Mouse (Mus musculus) C2C12 (cell line): ENCODE results near the gene Klhdc10. TPM values are rescaled to one million over a fixed set of nuclear protein-coding genes. Genes with fewer than 3 reads are reported as not detected.

ENCODE experiments used
- H3K27me3 ChIP-seq: one replicate; pipeline ENCODE4 v1.6.1; 2011; ENCODE audit not compliant: control insufficient read depth, insufficient read depth, insufficient read length
- H3K36me3 ChIP-seq: one replicate; pipeline ENCODE4 v1.6.1; 2011; ENCODE audit not compliant: control insufficient read depth, insufficient read depth
- H3K4me3 ChIP-seq: one replicate; pipeline ENCODE4 v1.5.1; 2011; ENCODE audit warnings: mild to moderate bottlenecking, control low read depth; ENCODE audit not compliant: poor library complexity, insufficient read depth, severe bottlenecking
- H3K79me2 ChIP-seq: one replicate; pipeline ENCODE4 v1.6.1; 2011; ENCODE audit not compliant: control insufficient read depth, insufficient read depth
- H3K79me3 ChIP-seq: one replicate; pipeline ENCODE4 v1.6.1; 2011; ENCODE audit warnings: low read depth, control low read depth
- H3ac ChIP-seq: one replicate; pipeline ENCODE3; 2011; ENCODE audit warnings: low read depth; ENCODE audit not compliant: control insufficient read depth, insufficient read length
- CEBPB ChIP-seq: IDR thresholded peaks from one replicate; pipeline ENCODE4 v1.6.1; 2011; ENCODE audit warnings: low read depth, mild to moderate bottlenecking, control low read depth, moderate library complexity
- CTCF ChIP-seq: IDR thresholded peaks from one replicate; pipeline ENCODE4 v1.5.1; 2011; ENCODE audit not compliant: control insufficient read depth, insufficient read depth, insufficient read length
- FOSL1 ChIP-seq: IDR thresholded peaks from one replicate; pipeline ENCODE4 v1.8.0; 2011; ENCODE audit warnings: mild to moderate bottlenecking, low read length; ENCODE audit not compliant: poor library complexity, insufficient read depth, severe bottlenecking
- MAX ChIP-seq: IDR thresholded peaks from one replicate; pipeline ENCODE4 v1.6.1; 2011; ENCODE audit warnings: mild to moderate bottlenecking, control low read depth
- MYOD1 ChIP-seq: IDR thresholded peaks from one replicate; pipeline ENCODE4 v1.6.1; 2011; ENCODE audit warnings: low read depth; ENCODE audit not compliant: control insufficient read depth, insufficient read length
- MYOG ChIP-seq: IDR thresholded peaks from one replicate; pipeline ENCODE4 v1.6.1; 2011; ENCODE audit not compliant: control insufficient read depth, insufficient read length; ENCODE audit errors: extremely low read depth
- USF1 ChIP-seq: IDR thresholded peaks from one replicate; pipeline ENCODE4 v1.6.1; 2011; ENCODE audit warnings: low read depth, mild to moderate bottlenecking, control low read depth, moderate library complexity
- long read RNA-seq, 2 experiments: library from polyadenylated mRNA; unstranded; transcript quantifications; one replicate each; pipeline ENCODE4 v2.0.0; 2019 to 2020
- polyA plus RNA-seq: library from polyadenylated mRNA; unstranded; fragments of >200 nt; fragmentation: generic; extraction: Trizol; gene quantifications from one replicate; pipeline ENCODE4 v1.2.1, GENCODE M21; 2012; ENCODE audit warnings: missing spikeins

The Klhdc10 gene
- 33.9 TPM for polyA plus RNA-seq
- long read RNA-seq, experiment 1, partial matches to known transcripts = 1 of 7 reads
- long read RNA-seq, experiment 1, other reads (novel, unspliced or antisense) = 6 of 7 reads
- long read RNA-seq, experiment 2, partial matches to known transcripts = 14 of 14 reads
- long read RNA-seq, experiment 2, other reads (novel, unspliced or antisense) = 0 of 14 reads

DNA sequence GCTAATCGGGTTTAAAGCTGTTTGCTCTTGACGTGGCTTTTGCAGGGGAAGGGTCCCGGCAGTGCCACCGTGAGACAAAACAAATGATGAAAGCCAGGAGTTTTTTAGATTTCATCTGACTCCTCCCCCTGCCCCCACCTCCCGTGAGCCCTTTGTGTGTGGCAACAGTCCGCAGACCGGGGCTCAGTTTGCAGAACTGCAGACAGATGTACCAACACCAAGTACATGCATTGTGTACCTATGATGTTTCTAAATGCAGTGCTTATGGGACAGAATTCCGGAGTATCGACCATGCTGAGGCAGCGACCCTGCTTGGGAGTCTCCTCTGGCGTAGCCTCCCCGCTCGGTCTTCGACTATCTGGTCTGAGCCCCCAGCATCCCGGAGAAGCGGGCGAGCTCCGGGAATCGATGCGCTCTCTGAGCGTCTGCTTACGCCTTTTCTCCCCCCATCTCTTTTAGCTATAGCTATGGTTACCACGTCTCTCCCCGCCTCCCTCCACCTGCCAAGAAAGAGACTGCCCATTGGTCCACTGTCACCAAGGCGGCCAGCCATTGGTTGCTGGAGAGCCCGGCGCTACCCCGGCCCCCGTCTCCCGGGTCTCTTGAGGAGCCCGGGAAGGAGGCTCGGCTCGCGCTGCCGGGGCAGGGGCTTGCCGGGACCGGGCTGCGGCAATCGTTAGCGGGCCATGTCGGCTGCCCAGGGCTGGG, at the start of gene Klhdc10:
Klhdc10 (plus strand) TSS at position 561 of the 708 bp plus-strand sequence.
- Histone ChIP-seq H3K36me3 (no peaks in the 10 kb centered on the region), H3K79me2 (peaks cover 47% of the 10 kb centered on the region), H3ac (peak within 1 kb of the TSS; percentile 95), H3K4me3 (peak within 1 kb of the TSS; percentile 92), H3K27me3 (no peaks in the 10 kb centered on the region), H3K79me3 (peaks cover 27% of the 10 kb centered on the region)
- TF ChIP-seq CTCF (no peak), FOSL1 (no peak), MAX (peak; percentile 50), USF1 (no peak), CEBPB (peak; percentile 20)

DNA sequence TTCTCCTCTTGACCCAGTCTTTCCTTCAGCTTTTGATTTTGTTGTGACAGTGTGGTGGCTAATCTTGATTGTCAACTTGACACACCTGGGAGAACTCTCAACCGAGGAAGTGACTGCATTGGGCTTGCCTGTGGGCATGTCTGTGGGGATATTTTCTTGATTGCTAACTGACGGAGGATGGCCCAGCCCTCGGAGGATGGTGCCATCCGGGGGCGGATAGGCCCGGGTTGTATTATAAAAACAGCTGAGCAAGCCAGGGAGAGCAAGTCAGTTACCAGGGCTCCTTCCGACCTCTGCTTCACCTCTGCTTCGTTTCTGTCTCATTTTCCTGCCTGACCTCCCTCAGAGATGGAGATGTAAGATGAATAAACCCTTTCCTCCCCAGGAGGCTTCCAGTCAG, 48.9 kb upstream of the Klhdc10 start:
- Histone ChIP-seq H3K79me2 (no peaks in the 10 kb centered on the region), H3K27me3 (no peaks in the 10 kb centered on the region), H3K4me3 (no peak overlapping the region), H3K79me3 (no peaks in the 10 kb centered on the region), H3ac (no peak overlapping the region), H3K36me3 (no peaks in the 10 kb centered on the region)
- TF ChIP-seq FOSL1 = no peak
- no peak for TF ChIP-seq MAX

DNA sequence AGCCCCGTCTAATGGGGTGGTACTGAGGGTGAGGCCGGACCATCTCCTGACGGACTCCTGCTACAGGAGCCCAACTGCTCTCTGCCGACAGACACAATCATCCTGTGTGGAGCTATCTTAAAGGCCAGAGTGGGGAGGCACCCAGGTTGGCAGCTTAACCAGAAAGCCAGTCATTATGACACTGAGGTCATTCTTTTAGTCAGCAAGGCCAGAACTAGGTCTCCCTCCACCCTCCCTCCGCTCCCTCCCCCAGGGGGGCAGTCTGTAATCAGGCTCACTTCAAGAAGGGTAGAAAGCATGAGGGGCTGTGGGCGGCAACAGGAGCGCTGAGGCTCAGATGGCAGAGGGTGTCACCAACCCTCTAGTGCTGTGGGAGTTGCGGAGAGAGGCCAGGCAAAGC, 48.0 kb upstream of the Klhdc10 start:
- Histone ChIP-seq H3K4me3 (no peak overlapping the region), H3ac (no peak overlapping the region), H3K79me3 (no peaks in the 10 kb centered on the region), H3K36me3 (no peaks in the 10 kb centered on the region), H3K79me2 (no peaks in the 10 kb centered on the region), H3K27me3 (no peaks in the 10 kb centered on the region)
- TF ChIP-seq MYOD1 = no peak
- no peak for TF ChIP-seq CEBPB
- TF ChIP-seq MAX = no peak
- TF ChIP-seq USF1 = no peak
- no peak for TF ChIP-seq MYOG
- no peak for TF ChIP-seq CTCF
- TF ChIP-seq FOSL1 = no peak

DNA sequence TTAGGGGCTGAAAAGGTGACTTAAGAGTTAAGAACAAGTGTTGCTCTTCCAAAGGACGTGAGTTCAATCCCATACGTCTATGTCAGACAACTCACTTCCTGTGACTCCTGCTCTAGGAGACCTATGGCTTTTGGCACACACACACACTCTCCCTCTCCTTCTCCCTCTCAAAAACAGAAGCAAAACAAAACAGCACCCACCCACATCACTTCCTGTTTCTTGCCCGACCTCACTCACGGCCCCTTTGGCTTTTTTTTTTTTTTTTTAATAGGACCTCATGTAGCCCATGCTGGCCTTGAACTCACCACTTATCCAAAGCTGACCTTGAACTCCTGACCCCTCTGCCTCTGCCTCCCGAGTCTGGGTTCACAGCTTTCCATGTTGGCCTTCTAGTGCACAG, 46.9 kb upstream of the Klhdc10 start:
- TF ChIP-seq USF1 = no peak
- no peak for TF ChIP-seq FOSL1
- no peak for TF ChIP-seq MYOD1
- no peak for TF ChIP-seq MAX
- no peak for TF ChIP-seq CEBPB
- no peak for TF ChIP-seq CTCF
- TF ChIP-seq MYOG = no peak
- no peaks in the 10 kb centered on the region for H3K79me2 ChIP-seq
- no peaks in the 10 kb centered on the region for H3K27me3 ChIP-seq
- no peak overlapping the region for H3K4me3 ChIP-seq
- H3ac ChIP-seq = no peak overlapping the region
- H3K36me3 ChIP-seq = no peaks in the 10 kb centered on the region
- H3K79me3 ChIP-seq = no peaks in the 10 kb centered on the region

DNA sequence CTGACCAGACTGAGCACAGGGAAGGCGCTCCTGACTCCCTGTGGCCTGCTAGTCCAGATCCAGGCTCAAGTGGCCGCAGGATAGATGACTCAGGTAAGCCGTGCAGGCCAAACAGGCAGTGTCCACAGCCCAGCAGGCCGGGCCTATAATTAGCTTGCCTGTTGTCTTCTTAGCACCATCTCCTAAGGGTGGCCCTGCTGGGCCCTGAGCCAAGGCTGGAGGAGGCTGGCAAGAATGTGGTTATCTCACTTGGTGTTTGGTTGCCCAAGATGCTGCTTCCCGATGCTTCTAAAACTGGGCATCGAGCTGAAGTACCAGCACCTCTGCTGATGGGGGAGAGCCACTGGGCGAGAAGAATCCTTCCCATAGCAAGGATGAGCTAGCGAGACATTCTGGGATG, 46.0 kb upstream of the Klhdc10 start:
- TF ChIP-seq MYOG (no peak), CEBPB (peak; percentile 15), FOSL1 (no peak), USF1 (no peak)
- Histone ChIP-seq H3K36me3 (no peaks in the 10 kb centered on the region), H3K79me3 (no peaks in the 10 kb centered on the region), H3K27me3 (no peaks in the 10 kb centered on the region), H3ac (no peak overlapping the region), H3K79me2 (no peaks in the 10 kb centered on the region), H3K4me3 (no peak overlapping the region)

DNA sequence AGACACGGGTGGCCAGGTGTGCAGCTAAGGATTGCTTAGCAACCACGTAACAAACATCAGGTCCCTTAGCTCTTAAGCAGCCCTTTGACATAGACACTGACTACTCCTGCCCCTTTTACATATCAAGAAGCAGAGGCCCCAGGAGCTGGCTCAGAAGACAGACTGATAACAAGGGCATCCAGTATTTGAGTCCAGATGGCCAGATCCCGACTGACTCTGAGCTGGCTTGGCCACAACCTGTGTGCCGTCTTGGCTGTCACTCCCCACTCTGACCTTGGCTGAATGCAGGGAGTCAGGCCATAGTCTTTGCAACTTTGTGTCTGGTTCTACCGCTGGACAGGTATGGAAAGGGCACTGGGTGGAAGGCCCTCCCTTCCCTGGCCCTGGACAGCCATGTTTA, 45.5 kb upstream of the Klhdc10 start:
- Histone ChIP-seq H3K79me2 (no peaks in the 10 kb centered on the region), H3K36me3 (no peaks in the 10 kb centered on the region), H3ac (no peak overlapping the region), H3K4me3 (no peak overlapping the region), H3K79me3 (no peaks in the 10 kb centered on the region), H3K27me3 (no peaks in the 10 kb centered on the region)
- TF ChIP-seq CTCF (no peak), CEBPB (no peak), USF1 (no peak), MYOD1 (no peak), MYOG (no peak), FOSL1 (no peak), MAX (no peak)
